Mouse (Mus musculus) 416B (cell line): ENCODE measurements around the gene Aatf.

Experiments used
- DNase-seq: peaks from one replicate; pipeline ENCODE4 v3.0.0; 2011; ENCODE audit warnings: low read depth

Gene Aatf

GRCm38 (mm10) chr11:84521751-84522299 lies 8.5 kb upstream of the Aatf start:
- DNase-seq, result no peak

- DNase-seq, result no peak
These were observed 7.7 kb upstream of the Aatf start for GRCm38 (mm10) chr11:84521071-84521390.

DNA sequence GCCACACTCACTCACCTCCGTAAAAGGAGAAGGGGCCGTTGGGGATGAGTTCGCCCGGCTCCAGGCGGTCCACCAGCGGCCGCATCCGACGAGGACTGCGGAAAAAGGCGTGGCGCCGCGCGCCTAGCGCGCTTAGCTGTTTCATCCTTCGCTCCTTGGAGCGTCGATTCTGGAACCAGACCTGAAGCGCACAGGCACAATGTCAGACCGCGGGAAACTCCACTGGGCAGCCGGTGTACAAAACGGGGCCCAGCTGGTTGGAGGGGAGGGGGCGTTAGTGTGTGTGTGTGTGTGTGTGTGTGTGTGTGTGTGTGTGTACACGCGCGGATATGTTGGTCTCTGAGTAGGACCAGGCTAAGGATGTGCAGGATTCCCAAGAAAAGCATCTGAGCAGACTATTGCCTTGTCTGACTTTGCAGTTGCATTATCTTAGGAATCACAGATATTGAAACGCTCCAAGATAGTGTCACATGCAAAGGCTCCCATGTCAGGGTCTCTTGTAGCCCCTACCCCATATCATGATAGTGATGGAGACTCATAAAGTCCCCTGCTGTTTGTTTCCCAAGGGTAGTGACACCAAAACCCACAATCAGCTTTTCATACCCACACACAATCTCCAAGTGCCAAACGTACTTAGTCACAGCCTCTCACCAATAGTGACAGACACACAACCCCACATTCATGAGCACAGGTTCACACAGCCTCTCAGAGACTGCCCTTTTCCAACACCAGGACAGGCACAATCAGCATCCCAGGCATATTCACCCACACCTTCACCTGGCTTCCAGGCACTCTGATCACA lies 7.1 kb upstream of the Aatf start:
- no peak for DNase-seq

GRCm38 (mm10) chr11:84519576-84520268 lies 6.4 kb upstream of the Aatf start:
- no peak for DNase-seq

DNA sequence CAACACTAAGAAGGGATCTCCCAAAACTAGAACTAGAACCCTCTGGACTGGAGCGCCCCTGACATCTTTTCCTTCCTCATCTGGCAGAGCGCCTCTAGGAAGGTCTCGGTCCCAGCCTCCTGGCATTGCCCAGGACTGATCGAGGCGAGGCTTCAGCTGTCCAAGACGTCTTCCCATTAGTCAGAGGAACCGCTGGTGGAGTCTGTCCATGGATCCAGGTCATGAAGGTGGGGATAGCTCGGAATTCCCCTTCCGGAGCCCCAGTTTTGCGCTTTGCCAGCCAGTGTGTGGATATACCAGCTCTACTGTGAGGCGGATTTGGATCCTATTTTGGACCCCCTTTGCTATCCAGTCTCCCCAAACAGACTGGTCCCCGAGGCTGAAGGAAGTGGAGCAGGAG lies 5.7 kb upstream of the Aatf start:
- DNase-seq, result no peak

GRCm38 (mm10) chr11:84518261-84518660 lies 4.9 kb upstream of the Aatf start:
- DNase-seq, result no peak

DNA sequence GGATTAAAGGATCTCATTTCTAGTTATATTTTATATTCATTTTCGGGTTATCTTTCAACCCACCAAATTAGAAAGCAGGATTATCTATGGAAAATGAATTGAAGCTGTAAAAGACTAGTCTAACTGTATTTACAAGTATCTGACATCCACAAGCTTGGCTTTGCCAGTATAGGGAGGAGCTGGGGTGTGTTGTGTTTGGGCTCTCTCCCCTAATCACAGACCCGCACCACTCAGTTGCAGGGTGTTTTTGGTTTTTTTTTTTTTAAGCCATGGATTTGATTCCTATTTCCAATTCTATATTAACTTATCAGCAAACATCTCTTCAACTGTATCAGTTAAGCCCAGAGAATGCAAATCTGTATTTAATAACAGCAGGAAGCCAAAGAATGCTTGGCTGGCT lies 4.1 kb upstream of the Aatf start:
- DNase-seq, result no peak

DNA sequence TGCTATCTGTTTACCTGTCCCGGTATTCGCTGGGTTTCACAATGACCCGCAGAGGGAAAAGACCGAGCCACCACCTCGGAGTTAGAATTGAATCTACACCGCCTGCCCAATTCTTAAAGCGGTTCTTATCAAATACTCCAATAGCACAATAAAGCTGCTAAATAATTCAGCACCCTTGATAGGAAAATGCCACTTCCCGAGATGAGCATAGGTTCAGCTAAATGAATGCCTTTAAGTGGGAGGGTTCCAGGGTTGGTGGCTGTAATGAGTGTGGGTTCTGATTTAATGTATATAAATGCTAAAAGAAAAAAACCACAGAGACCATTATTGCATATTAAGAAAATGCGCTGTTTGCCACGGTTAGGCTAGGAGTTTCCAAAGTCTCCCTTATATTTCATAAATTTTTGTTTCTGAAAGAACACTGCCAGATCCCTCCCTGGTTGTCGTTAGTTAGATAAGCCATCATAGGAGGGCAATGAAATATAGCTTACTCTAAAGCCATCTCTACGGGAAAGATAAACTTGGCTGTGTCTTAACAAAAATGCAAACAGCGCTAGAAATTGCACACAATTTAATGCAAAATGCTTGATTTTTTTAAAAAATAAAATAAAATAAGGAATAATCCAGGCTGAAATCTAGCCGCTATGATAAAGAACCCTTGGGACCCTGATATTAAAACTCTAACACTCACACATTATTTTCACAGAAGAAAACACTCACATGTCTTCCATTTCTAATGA lies 3.3 kb upstream of the Aatf start:
- no peak for DNase-seq

- DNase-seq, result no peak
These were observed 1.3 kb downstream of the Aatf start for GRCm38 (mm10) chr11:84512031-84512430.

DNA sequence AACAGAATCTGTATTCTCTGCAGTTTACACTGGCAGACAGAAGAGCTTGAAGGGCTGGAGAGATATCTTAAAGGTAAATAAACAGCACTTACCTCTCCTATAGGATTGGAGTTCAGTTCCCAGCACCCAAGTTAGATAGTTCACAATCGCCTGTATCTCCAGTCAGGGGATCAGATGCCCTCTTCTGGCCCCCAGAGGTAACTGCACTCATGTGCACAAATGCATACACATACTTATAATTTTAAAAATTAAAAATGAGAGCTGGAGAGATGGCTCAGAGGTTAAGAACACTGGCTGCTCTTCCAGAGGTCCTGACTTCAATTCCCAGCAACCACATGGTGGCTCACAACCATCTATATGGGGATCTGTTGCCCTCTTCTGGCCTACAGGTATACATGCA lies 9.0 kb downstream of the Aatf start:
- peak; percentile 17 for DNase-seq

GRCm38 (mm10) chr11:84497944-84498343 lies 15.4 kb downstream of the Aatf start:
- DNase-seq, result peak; percentile 39

DNA sequence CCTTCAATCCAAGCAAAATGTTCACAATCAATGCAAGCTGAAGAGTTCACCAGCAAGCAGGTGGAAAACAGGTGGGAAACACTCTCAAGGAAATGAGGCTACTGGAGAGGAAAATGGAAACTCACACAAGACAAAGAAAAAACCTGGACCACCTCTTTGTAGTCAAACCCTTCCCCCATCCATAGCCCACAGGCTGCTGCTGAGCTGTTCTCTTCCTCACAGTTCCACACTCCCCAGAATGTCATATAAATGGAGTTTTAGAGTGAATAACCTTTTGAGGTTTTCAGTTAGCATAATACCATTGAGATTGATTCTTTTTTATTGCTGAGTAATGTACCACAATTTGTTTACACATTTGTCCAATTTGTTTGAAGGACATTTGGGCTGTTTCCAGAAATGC lies 16.4 kb downstream of the Aatf start:
- no peak for DNase-seq

DNA sequence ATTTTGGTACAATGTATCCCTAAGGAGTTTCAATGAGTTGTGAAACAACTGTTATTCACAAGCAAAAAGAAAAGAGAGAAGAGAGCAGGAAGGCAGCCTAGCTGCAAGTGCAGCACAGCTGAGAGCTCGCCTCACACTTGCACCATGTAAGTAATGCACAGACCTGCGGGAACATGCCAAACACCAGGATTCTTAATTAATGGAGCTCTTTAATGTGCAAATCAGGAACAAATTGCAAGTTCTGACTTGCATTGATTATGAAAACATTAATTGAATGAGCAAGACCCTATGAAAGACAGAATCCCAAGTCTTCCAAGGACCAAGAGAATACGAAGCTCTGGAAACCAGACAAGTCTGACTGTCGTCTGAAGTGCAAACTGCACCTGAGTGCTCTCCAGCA lies 17.5 kb downstream of the Aatf start:
- no peak for DNase-seq

- no peak for DNase-seq
These were observed 31.7 kb downstream of the Aatf start for GRCm38 (mm10) chr11:84481661-84482060.

- DNase-seq, result no peak
These were observed 32.9 kb downstream of the Aatf start for GRCm38 (mm10) chr11:84480451-84480850.

- no peak for DNase-seq
These were observed 36.7 kb downstream of the Aatf start for GRCm38 (mm10) chr11:84476641-84477040.

GRCm38 (mm10) chr11:84475991-84476390 lies 37.3 kb downstream of the Aatf start:
- DNase-seq, result no peak

GRCm38 (mm10) chr11:84473093-84473667 lies 40.1 kb downstream of the Aatf start:
- no peak for DNase-seq

DNA sequence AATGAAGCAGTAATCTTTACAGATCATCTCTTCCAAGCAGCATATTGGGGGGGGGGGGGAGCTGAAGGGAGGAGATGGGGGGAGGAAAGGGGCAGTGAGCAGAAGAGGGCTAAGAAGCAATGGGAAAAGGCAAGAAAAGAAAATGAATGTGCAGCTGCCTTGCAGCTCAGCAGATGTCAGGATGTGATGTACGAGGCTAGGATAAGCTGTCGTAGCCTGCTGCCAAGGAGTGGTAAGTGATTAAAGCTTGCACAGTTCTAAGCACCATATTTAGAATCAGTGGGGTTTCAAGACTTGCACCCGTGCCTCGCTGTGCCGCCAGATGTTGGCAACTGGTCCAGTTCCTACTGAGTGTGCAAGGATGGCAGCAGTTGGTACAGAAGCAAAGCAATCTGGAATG lies 48.8 kb downstream of the Aatf start:
- no peak for DNase-seq

DNA sequence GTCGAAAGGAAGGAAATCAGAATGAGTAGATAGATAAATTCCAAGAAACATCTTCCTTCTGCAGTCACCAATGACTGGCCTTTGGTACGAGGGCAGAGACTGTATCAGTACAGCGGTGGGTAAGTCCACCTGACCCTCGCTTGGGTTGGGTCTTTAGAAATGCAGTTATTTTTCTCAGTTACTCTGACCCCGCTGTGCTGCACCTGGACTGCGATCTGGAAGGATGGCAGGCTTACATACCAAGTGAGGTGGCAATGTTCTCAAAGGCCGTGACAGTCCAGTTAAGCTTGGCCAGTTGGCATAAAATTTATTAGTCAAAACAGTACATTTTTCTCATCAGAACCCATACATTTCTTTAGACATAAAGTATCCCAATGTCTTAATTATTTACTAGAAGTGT lies 59.4 kb downstream of the Aatf start:
- no peak for DNase-seq

DNA sequence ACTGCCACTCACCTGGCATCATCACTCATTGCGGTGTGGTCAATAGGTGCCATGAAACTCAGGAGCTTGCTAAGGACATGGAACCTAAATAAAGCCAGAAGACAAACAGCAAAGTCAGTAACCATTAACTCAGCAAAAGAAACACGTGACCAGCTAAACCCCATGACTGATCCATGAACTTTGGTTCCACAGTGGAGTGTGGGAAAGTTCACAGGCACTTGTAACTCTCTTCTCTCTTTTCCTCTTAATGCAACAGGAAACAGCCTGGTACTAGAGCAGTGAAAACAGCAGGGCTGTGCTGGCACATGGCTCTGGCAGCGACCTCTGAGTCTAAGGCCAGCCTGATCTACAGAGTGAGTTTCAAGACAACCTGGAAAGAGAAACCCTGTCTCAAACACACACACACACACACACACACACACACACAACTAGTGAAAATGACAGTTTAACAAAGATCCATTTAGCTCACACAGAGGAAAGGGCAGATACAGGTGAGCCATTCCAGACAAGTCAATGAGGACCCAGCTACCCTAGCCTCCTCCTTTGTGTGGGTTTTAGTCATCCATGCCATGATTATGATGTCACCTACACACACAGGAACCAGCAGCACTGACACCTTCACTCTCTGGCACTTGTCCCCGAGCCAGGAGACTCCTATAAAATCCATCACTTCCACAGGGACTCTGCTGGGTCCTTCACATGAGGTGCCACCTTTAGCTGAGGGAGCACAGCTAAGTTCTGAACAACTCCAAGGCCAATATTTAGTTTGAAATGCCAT lies 70.6 kb downstream of the Aatf start:
- DNase-seq, result no peak

DNA sequence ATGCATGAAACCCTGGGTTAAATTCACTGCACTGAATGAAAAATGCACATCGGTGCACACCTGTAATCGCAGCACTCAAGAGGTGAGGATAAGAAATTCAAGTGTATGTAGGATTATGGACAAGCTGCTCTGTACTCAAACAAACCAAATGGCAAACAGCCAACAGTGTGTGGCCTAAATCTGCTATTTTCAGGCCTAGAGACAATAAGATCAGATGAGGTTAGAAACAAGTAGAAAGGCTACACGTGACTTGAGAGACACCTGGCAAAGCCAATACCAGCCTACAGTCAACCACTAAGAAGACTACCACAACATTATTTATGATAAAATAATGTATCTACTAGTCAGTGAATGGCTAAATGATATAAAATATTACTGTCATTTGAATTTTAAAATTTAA lies 72.9 kb downstream of the Aatf start:
- peak; percentile 11 for DNase-seq
